Mouse (Mus musculus) hindbrain, embryonic 16.5 days (tissue): ENCODE results near the gene Atg4a. TPM values are rescaled to one million over a fixed set of nuclear protein-coding genes. Genes with fewer than 3 reads are reported as not detected.

ENCODE experiments used
- ATAC-seq: fragments of 200-750 bp; cut with Nextera tagmentation; 2 replicates; pipeline ENCODE4 v1.8.0; 2017; ENCODE audit warnings: moderate TSS enrichment, moderate library complexity
- H3K27ac ChIP-seq: fragments of 300-500 bp; sonication (generic); 2 replicates; pipeline ENCODE4 v1.5.1; 2014; ENCODE audit warnings: low read depth, mild to moderate bottlenecking, control low read depth, low read length, moderate library complexity
- H3K27me3 ChIP-seq: fragments of 300-500 bp; sonication (generic); replicated peaks from 2 replicates; pipeline ENCODE4 v1.6.1; 2014; ENCODE audit warnings: low read length; ENCODE audit not compliant: control insufficient read depth, insufficient read depth
- H3K36me3 ChIP-seq: fragments of 300-500 bp; sonication (generic); 2 replicates; pipeline ENCODE4 v1.6.1; 2014; ENCODE audit warnings: mild to moderate bottlenecking, low read length, moderate library complexity, mixed read lengths; ENCODE audit not compliant: control insufficient read depth, insufficient read depth
- H3K4me1 ChIP-seq: fragments of 300-500 bp; sonication (generic); 2 replicates; pipeline ENCODE4 v1.6.1; 2014; ENCODE audit warnings: low read depth, low read length; ENCODE audit not compliant: control insufficient read depth, insufficient read depth
- H3K4me2 ChIP-seq: fragments of 300-500 bp; sonication (generic); 2 replicates; pipeline ENCODE4 v1.6.1; 2014; ENCODE audit warnings: mild to moderate bottlenecking, low read length, control low read depth, moderate library complexity
- H3K4me3 ChIP-seq: fragments of 300-500 bp; sonication (generic); 2 replicates; pipeline ENCODE4 v1.5.1; 2014; ENCODE audit warnings: mild to moderate bottlenecking, low read length, control low read depth, moderate library complexity
- H3K9ac ChIP-seq: fragments of 300-500 bp; sonication (generic); 2 replicates; pipeline ENCODE4 v1.6.1; 2014; ENCODE audit warnings: low read depth, mild to moderate bottlenecking, control low read depth, low read length, moderate library complexity
- H3K9me3 ChIP-seq: fragments of 300-500 bp; sonication (generic); 2 replicates; pipeline ENCODE4 v1.6.1; 2014; ENCODE audit warnings: mild to moderate bottlenecking, low read length, moderate library complexity; ENCODE audit not compliant: control insufficient read depth
- WGBS: fragments of 180-500 bp; shearing (Covaris S2); extraction: QIAGEN DNeasy Blood & Tissue Kit; methylation state at CpG from one replicate; pipeline ENCODE4 v1.1.7; 2014; 5-methylcytosine and 5-hydroxymethylcytosine counted together
- polyA plus RNA-seq: library from polyadenylated mRNA; unstranded; fragments of >200 nt; fragmentation: Nextera tagmentation; extraction: Ambion mirVana; gene quantifications from 2 replicates; pipeline ENCODE4 v1.2.1, GENCODE M21; 2015

Atg4a gene
- polyA plus RNA-seq, 1 experiment from 2014 or later, result 9.8 TPM

GRCm38 (mm10) chrX:141212802-141213201 lies 256.1 kb downstream of the Atg4a start:
- H3K4me1 ChIP-seq, result no peaks in the 10 kb centered on the region

More at GRCm38 (mm10) chrX:141212802-141213201, 256.1 kb downstream of the Atg4a start:
- 35% methylated on average over 5 of the region's 5 CpGs for WGBS
- Histone ChIP-seq H3K36me3 (no peaks in the 10 kb centered on the region), H3K9ac (no peak overlapping the region), H3K9me3 (no peaks in the 10 kb centered on the region), H3K4me2 (no peak overlapping the region), H3K27ac (no peak overlapping the region), H3K27me3 (no peaks in the 10 kb centered on the region; the same call in 1 of the 2 replicates), H3K4me3 (no peak overlapping the region)
- ATAC-seq, result peak; percentile 84

Other genes with a start within 250 kb of the Atg4a start
- gene Tex13b, start 143.5 kb upstream of the Atg4a start, polyA plus RNA-seq, result not detected in 2 replicates
- not detected in 2 replicates for gene Vsig1, start 49.3 kb upstream of the Atg4a start, polyA plus RNA-seq
- 46.3 and 46.6 TPM in 2 replicates for gene Psmd10, start 179 bp upstream of the Atg4a start, polyA plus RNA-seq